Mouse (Mus musculus): Measurements from ENCODE around the gene Tbx5. TPM values are rescaled to one million over a fixed set of nuclear protein-coding genes. Genes with fewer than 3 reads are reported as not detected.

The Tbx5 gene
- total and polyA plus RNA-seq, 2 experiments, result not detected

DNA sequence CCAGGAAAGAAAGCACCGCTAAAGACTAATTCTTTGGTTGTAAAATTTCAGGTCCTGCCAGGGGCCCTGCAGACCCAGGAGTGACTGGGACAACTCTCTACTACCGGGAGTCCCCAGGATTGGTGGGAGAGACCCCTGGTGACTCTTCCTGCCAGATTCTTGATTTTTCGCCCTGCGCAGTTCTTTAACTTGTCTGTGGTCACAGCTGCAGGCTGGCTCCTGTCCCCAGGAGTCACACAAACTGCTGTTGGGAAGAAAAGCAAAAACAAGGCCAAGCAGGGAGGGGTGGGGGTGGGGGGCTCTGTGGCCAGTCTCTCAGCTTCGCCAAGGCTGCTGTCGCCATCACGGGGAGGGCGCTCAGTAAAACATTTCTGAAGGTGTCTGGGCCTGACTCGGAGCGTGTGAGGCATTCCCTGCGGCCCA is 32.2 kb upstream of the Tbx5 start:
- H3K9ac ChIP-seq (ENCODE audit: low read depth, low read length), result no peak overlapping the region
- H3K4me3 ChIP-seq (ENCODE audit: insufficient read depth, low read depth, low read length), result no peak overlapping the region
- no peak for TF ChIP-seq CTCF (IDR thresholded peaks at IDR 0.05; ENCODE audit: low read depth, low read length)
- TF ChIP-seq POLR2A (IDR thresholded peaks at IDR 0.05; ENCODE audit: extremely low read depth, insufficient read depth, low read length), result no peak
- no peaks in the 10 kb centered on the region for H3K4me1 ChIP-seq (ENCODE audit: control insufficient read depth, insufficient read depth, low read length)
- peaks cover 24% of the 10 kb centered on the region for H3K27me3 ChIP-seq (ENCODE audit: control insufficient read depth, insufficient read depth, low read length)
- H3K27ac ChIP-seq (replicated peaks; ENCODE audit: insufficient read depth, low read depth, low read length), result no peak overlapping the region
- WGBS, result 6% methylated on average over 11 of the region's 11 CpGs
- no peaks in the 10 kb centered on the region for H3K36me3 ChIP-seq (ENCODE audit: control insufficient read depth, insufficient read depth, low read length)
- no peaks in the 10 kb centered on the region for H3K79me2 ChIP-seq (ENCODE audit: control insufficient read depth, insufficient read depth, low read length)
- no peak for DNase-seq (ENCODE audit: extremely low read depth, low read depth, low spot score)

DNA sequence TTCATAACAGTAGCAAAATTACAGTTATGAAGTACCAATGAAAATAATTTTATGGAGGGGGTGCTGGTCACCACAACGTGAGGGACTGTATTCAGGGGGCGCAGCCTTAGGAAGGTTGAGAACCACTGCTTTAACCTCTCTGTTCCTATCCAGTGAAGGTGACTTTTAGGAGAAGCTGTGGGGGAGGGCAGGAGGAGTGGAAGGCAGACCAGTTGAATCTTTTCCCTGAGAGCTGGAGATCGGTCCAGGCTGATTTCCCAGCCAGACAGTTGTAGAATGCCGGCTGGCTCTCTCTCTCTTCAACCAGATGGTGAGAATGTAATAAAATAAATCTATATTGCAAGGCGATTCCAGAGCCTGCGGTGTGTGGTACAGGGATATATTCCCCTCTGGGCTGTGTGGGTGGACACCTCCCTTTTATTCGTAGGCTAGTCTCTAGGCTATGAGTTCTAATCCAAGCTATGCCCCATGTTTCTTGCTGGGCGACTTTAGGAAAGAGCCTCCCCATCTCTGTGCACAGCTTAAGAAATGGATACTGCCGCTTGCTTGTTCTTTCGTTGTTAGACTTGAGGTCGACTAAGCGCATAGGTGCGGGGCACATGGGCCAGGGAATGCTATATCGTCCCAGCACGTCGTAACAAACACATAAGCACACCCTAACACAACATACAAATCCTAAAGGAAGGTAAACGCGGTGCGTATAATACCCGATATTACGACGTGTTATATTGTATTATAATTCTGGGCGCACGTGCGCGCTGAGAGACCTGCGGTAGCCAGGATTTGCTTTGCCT is 29.7 kb upstream of the Tbx5 start:
- DNase-seq (ENCODE audit: extremely low read depth, low read depth, low spot score), result no peak
- no peak overlapping the region for H3K27ac ChIP-seq (replicated peaks; ENCODE audit: insufficient read depth, low read depth, low read length)
- H3K27me3 ChIP-seq (ENCODE audit: control insufficient read depth, insufficient read depth, low read length), result peaks cover 14% of the 10 kb centered on the region
- H3K4me1 ChIP-seq (ENCODE audit: control insufficient read depth, insufficient read depth, low read length), result no peaks in the 10 kb centered on the region
- TF ChIP-seq CTCF (IDR thresholded peaks at IDR 0.05; ENCODE audit: low read depth, low read length) (no peak), POLR2A (IDR thresholded peaks at IDR 0.05; ENCODE audit: extremely low read depth, insufficient read depth, low read length) (no peak)
- H3K9ac ChIP-seq (ENCODE audit: low read depth, low read length), result no peak overlapping the region
- H3K36me3 ChIP-seq (ENCODE audit: control insufficient read depth, insufficient read depth, low read length), result no peaks in the 10 kb centered on the region
- 3% methylated on average over 27 of the region's 27 CpGs for WGBS
- H3K79me2 ChIP-seq (ENCODE audit: control insufficient read depth, insufficient read depth, low read length), result no peaks in the 10 kb centered on the region
- no peak overlapping the region for H3K4me3 ChIP-seq (ENCODE audit: insufficient read depth, low read depth, low read length)

- TF ChIP-seq POLR2A (IDR thresholded peaks at IDR 0.05; ENCODE audit: extremely low read depth, insufficient read depth, low read length) (no peak), CTCF (IDR thresholded peaks at IDR 0.05; ENCODE audit: low read depth, low read length) (no peak)
- Histone ChIP-seq H3K4me1 (ENCODE audit: control insufficient read depth, insufficient read depth, low read length) (no peaks in the 10 kb centered on the region), H3K27ac (replicated peaks; ENCODE audit: insufficient read depth, low read depth, low read length) (no peak overlapping the region), H3K4me3 (ENCODE audit: insufficient read depth, low read depth, low read length) (no peak overlapping the region), H3K9ac (ENCODE audit: low read depth, low read length) (no peak overlapping the region), H3K36me3 (ENCODE audit: control insufficient read depth, insufficient read depth, low read length) (no peaks in the 10 kb centered on the region), H3K27me3 (ENCODE audit: control insufficient read depth, insufficient read depth, low read length) (peaks cover 9% of the 10 kb centered on the region), H3K79me2 (ENCODE audit: control insufficient read depth, insufficient read depth, low read length) (no peaks in the 10 kb centered on the region)
- no peak for DNase-seq (ENCODE audit: extremely low read depth, low read depth, low spot score)
- 1% methylated on average over 64 of the region's 64 CpGs for WGBS
These were observed 28.8 kb upstream of the Tbx5 start for GRCm38 (mm10) chr5:119803411-119804251.

DNA sequence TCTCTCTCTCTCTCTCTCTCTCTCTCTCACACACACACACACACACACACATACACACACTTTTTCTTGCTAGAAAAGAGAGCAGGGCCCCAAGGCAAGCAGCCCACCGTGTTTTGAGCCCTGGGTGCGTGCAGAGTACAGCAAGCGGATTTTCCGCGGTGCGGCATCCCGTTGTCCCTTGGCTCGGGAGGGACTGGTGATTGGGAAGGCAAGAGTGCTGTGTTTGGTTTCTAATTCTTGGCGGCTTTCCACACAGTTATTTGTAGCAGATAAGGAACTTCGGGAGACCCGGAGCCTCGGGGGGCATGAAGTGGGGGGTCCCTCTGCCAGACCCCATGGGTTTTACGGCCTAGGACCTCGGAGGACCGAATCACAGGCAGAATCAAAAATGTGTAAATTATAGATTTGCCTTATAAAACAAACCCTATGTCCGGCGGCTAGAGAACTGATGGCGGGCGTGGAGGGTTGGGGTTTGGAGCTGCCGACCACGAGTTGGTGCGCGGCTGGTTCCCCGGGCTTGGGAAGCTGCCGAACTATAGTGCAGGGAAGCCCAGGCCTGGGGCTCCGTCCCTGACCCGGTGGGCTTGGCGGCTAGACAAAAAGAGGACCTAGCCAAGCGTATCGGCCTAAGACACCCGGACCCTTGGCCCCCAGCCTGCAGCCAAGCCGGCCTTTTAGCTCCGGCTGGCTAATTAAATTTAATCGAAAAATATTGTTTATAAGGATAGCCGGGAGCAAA is 28.0 kb upstream of the Tbx5 start:
- TF ChIP-seq CTCF (IDR thresholded peaks at IDR 0.05; ENCODE audit: low read depth, low read length), result no peak
- no peak for TF ChIP-seq POLR2A (IDR thresholded peaks at IDR 0.05; ENCODE audit: extremely low read depth, insufficient read depth, low read length)

GRCm38 (mm10) chr5:119805636-119806035 is 26.8 kb upstream of the Tbx5 start:
- Histone ChIP-seq H3K4me1 (ENCODE audit: control insufficient read depth, insufficient read depth, low read length) (no peaks in the 10 kb centered on the region), H3K9ac (ENCODE audit: low read depth, low read length) (no peak overlapping the region), H3K79me2 (ENCODE audit: control insufficient read depth, insufficient read depth, low read length) (no peaks in the 10 kb centered on the region), H3K36me3 (ENCODE audit: control insufficient read depth, insufficient read depth, low read length) (no peaks in the 10 kb centered on the region), H3K27me3 (ENCODE audit: control insufficient read depth, insufficient read depth, low read length) (peaks cover 10% of the 10 kb centered on the region), H3K4me3 (ENCODE audit: insufficient read depth, low read depth, low read length) (no peak overlapping the region), H3K27ac (replicated peaks; ENCODE audit: insufficient read depth, low read depth, low read length) (no peak overlapping the region)
- no peak for DNase-seq (ENCODE audit: extremely low read depth, low read depth, low spot score)
- no peak for TF ChIP-seq POLR2A (IDR thresholded peaks at IDR 0.05; ENCODE audit: extremely low read depth, insufficient read depth, low read length)
- TF ChIP-seq CTCF (IDR thresholded peaks at IDR 0.05; ENCODE audit: low read depth, low read length), result no peak
- 2% methylated on average over 5 of the region's 5 CpGs for WGBS

More for the DNA sequence above, 28.0 kb upstream of the Tbx5 start:
- no peak overlapping the region for H3K4me3 ChIP-seq (ENCODE audit: insufficient read depth, low read depth, low read length)
- 4% methylated on average over 35 of the region's 35 CpGs for WGBS
- no peak overlapping the region for H3K27ac ChIP-seq (replicated peaks; ENCODE audit: insufficient read depth, low read depth, low read length)
- H3K4me1 ChIP-seq (ENCODE audit: control insufficient read depth, insufficient read depth, low read length), result no peaks in the 10 kb centered on the region
- no peak overlapping the region for H3K9ac ChIP-seq (ENCODE audit: low read depth, low read length)
- DNase-seq (ENCODE audit: extremely low read depth, low read depth, low spot score), result no peak
- no peaks in the 10 kb centered on the region for H3K79me2 ChIP-seq (ENCODE audit: control insufficient read depth, insufficient read depth, low read length)
- no peaks in the 10 kb centered on the region for H3K36me3 ChIP-seq (ENCODE audit: control insufficient read depth, insufficient read depth, low read length)
- H3K27me3 ChIP-seq (ENCODE audit: control insufficient read depth, insufficient read depth, low read length), result peaks cover 9% of the 10 kb centered on the region
